Mouse (Mus musculus) heart, embryonic 16.5 days (tissue): ENCODE measurements around the gene Vamp1. TPM values are rescaled to one million over a fixed set of nuclear protein-coding genes. Genes with fewer than 3 reads are reported as not detected.

Experiments
- ATAC-seq: fragments of 200-750 bp; cut with Nextera tagmentation; replicated peaks from 2 replicates; pipeline ENCODE4 v1.8.0; 2017; ENCODE audit warnings: moderate number of reproducible peaks; ENCODE audit not compliant: insufficient read depth, low FRiP score; ENCODE audit errors: extremely low read depth
- H3K27ac ChIP-seq: fragments of 300-500 bp; sonication (generic); 2 replicates; pipeline ENCODE4 v1.5.1; 2014; ENCODE audit warnings: mild to moderate bottlenecking, low read length, control low read depth, moderate library complexity
- H3K27me3 ChIP-seq: fragments of 300-500 bp; sonication (generic); 2 replicates; pipeline ENCODE4 v1.6.1; 2014; ENCODE audit warnings: low read length, mixed read lengths; ENCODE audit not compliant: control insufficient read depth, insufficient read depth
- H3K36me3 ChIP-seq: fragments of 300-500 bp; sonication (generic); 2 replicates; pipeline ENCODE4 v1.6.1; 2014; ENCODE audit not compliant: control insufficient read depth, insufficient read depth
- H3K4me1 ChIP-seq: fragments of 300-500 bp; sonication (generic); 2 replicates; pipeline ENCODE4 v1.6.1; 2014; ENCODE audit warnings: low read length, mixed read lengths; ENCODE audit not compliant: control insufficient read depth, insufficient read depth
- H3K4me2 ChIP-seq: fragments of 300-500 bp; sonication (generic); 2 replicates; pipeline ENCODE4 v1.6.1; 2014; ENCODE audit warnings: low read depth, mild to moderate bottlenecking, control low read depth, low read length
- H3K4me3 ChIP-seq: fragments of 300-500 bp; sonication (generic); 2 replicates; pipeline ENCODE4 v1.5.1; 2014; ENCODE audit warnings: mild to moderate bottlenecking, control low read depth, low read length
- H3K9ac ChIP-seq: fragments of 300-500 bp; sonication (generic); 2 replicates; pipeline ENCODE4 v1.6.1; 2014; ENCODE audit warnings: low read length, control low read depth
- H3K9me3 ChIP-seq: fragments of 300-500 bp; sonication (generic); replicated peaks from 2 replicates; pipeline ENCODE4 v1.6.1; 2016; ENCODE audit warnings: low read length; ENCODE audit not compliant: control insufficient read depth
- WGBS: fragments of 180-500 bp; shearing (Covaris S2); extraction: QIAGEN DNeasy Blood & Tissue Kit; methylation state at CpG from one replicate; pipeline ENCODE4 v1.1.7; 2014; 5-methylcytosine and 5-hydroxymethylcytosine counted together
- polyA plus RNA-seq: library from polyadenylated mRNA; unstranded; fragments of >200 nt; fragmentation: Nextera tagmentation; extraction: Ambion mirVana; gene quantifications from 2 replicates; pipeline ENCODE4 v1.2.1, GENCODE M21; 2015

Vamp1 gene
- 7.0 and 8.4 TPM in 2 replicates for polyA plus RNA-seq

GRCm38 (mm10) chr6:125215148-125215954 lies at the start of gene Vamp1:
TSS of gene Vamp1 (plus strand) at chr6:125215551.
- H3K36me3 ChIP-seq: peaks cover 5% of the 10 kb centered on the region; the same call in 1 of the 2 replicates
- H3K4me3 ChIP-seq: peak within 1 kb of the TSS; percentile 67
- no peaks in the 10 kb centered on the region for H3K9me3 ChIP-seq
- peak within 1 kb of the TSS; percentile 71 for H3K27ac ChIP-seq
- peak; percentile 94 for ATAC-seq
- peak within 1 kb of the TSS; percentile 84 for H3K9ac ChIP-seq
- H3K27me3 ChIP-seq: peaks cover 3% of the 10 kb centered on the region; the same call in 1 of the 2 replicates
- under 1% methylated on average over 48 of the region's 48 CpGs for WGBS
- peaks cover 8% of the 10 kb centered on the region for H3K4me1 ChIP-seq
- H3K4me2 ChIP-seq: peak within 1 kb of the TSS; percentile 82

DNA sequence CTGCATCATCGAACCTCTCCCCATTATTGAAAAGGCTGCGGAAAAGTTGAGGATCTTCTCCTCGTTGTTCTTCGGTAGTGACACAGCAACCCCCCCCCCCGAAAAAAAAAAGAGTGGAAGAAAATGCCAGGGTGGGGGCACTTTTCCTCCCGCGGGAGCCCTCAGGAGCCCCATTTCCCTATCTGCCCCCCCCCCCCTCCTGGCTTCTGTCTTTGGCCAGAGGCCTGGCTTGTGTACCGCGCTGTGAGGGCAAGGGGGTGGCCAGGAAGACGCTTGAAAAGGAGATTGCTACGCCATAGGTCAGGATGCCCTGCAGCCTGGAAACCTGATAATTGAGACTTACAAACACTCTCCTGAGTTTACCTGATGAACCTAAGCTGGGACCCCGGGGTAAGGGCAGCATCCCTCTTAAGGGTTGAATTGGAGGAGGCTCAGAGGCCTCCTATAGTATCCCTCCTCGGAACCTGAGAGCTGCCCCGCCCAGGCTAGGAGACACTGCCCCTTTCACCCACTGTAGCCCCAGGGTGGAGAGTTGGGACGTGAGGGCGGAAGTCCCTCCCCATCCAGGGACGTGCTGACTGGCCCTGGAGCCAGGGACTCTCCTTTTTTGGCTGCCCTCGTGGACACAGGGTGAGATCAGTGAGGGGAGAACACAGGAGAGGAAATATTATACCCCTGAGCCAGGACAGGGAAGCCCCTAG lies 49.1 kb upstream of the Vamp1 start, which contains the start of gene Gapdh:
Gapdh (minus strand) TSS at position 417 of the 701 bp plus-strand sequence.
- Histone ChIP-seq H3K27me3 (no peaks in the 10 kb centered on the region), H3K4me3 (peak within 1 kb of the TSS; percentile 90), H3K27ac (peak within 1 kb of the TSS; percentile 99), H3K9me3 (no peaks in the 10 kb centered on the region), H3K4me2 (peak within 1 kb of the TSS; percentile 76), H3K9ac (peak within 1 kb of the TSS; percentile 99), H3K36me3 (peaks cover 40% of the 10 kb centered on the region), H3K4me1 (peaks cover 28% of the 10 kb centered on the region)
- ATAC-seq: peak; percentile 80
- WGBS: 0% methylated on average over 16 of the region's 18 CpGs

DNA sequence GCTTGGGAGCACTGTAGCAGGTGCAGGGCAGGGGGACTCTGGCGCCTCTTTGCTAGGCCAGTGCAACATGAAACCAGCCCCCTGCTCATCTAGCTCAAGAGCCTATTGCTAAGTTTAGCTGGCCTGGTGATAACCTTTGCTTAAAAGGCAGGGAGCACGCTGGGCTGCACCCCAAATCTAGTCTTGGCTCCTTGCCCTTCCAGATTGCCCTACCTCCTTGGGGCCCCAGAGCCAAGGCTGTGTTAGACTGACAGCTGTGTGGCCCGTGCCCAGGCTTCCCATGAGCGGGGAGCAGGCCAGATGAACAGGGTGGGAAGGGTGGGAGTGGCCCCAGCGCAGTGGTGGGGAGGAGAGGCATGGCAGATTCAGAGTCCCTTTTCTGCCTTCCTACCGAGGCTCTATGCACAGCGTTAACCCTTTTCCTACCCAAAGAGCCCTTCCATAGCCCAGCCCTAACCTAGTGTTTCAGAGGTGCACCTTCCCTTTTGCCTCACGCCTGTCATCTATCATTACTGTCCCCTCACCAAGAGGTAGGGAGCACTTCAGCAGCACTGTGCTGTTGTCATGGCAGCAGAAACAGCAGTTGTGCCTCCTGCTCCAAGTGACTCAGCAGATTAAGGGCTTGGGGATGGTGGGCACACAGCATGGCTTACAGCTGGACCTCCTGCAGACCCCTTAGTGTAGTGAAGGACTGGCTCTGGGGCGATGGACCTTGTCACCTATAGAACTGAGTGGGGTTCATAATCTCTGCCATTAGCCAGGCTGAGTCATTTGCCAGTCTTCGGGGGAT lies 48.3 kb upstream of the Vamp1 start:
- 19% methylated on average over 10 of the region's 10 CpGs for WGBS
- Histone ChIP-seq H3K36me3 (peaks cover 48% of the 10 kb centered on the region), H3K9me3 (no peaks in the 10 kb centered on the region), H3K27me3 (no peaks in the 10 kb centered on the region), H3K4me1 (peaks cover 24% of the 10 kb centered on the region), H3K9ac (peak overlapping the region; percentile 82), H3K4me3 (peak overlapping the region; percentile 90), H3K4me2 (peak overlapping the region; percentile 75), H3K27ac (peak overlapping the region; percentile 99)
- ATAC-seq: peak; percentile 61

DNA sequence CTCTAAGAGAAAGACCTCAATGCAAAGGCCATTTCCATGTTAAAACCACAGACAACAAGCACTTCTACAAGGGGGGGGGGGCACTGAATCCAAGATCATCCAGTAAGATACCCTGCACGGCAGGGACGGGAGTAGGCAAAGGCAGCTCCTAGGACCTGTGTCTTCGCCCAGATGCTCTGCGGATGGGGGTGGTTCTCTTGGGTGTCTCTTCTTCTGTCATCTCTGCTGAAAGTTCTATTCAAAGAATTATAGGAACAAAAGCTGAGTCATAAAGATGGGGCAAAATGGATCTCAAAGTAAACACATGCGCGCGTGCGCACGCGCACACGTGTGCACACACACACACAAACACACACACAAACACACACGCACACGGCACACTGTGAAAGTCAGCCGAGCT lies 47.3 kb upstream of the Vamp1 start:
- Histone ChIP-seq H3K27ac (peak overlapping the region; percentile 99), H3K36me3 (peaks cover 53% of the 10 kb centered on the region), H3K4me1 (peaks cover 24% of the 10 kb centered on the region), H3K4me2 (no peak overlapping the region), H3K9me3 (no peaks in the 10 kb centered on the region), H3K4me3 (no peak overlapping the region), H3K27me3 (no peaks in the 10 kb centered on the region), H3K9ac (peak overlapping the region; percentile 34; the same call in 1 of the 2 replicates)
- 86% methylated on average over 14 of the region's 14 CpGs for WGBS
- ATAC-seq: no peak

DNA sequence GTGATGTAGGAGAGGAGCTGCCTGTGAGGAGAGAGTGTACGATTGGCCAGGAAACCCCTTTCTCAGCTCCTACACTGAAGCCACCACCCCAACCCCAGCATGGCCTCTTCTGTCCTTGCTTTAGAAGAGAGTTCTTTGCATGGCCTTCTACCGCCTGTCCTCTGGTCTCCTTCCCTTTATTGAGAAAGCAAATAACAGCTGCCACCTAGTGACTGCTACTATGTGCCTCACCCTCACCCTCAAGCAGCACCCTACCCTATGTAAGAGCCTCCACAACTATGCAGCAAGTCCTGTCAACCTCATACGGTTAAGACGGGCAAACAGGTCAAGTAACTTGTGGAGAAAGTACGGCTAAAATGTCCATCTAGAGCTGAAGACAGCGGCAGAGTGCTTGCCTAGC lies 45.2 kb upstream of the Vamp1 start:
- no peak overlapping the region for H3K4me3 ChIP-seq
- H3K4me2 ChIP-seq: no peak overlapping the region
- H3K36me3 ChIP-seq: peaks cover 66% of the 10 kb centered on the region
- WGBS: 70% methylated on average over 6 of the region's 6 CpGs
- H3K27ac ChIP-seq: peak overlapping the region; percentile 60
- ATAC-seq: no peak
- H3K4me1 ChIP-seq: peaks cover 19% of the 10 kb centered on the region
- H3K9ac ChIP-seq: 0 out of 2 replicates have a peak overlapping the region, but pooled peaks have one; percentile 2
- H3K27me3 ChIP-seq: no peaks in the 10 kb centered on the region
- no peaks in the 10 kb centered on the region for H3K9me3 ChIP-seq

GRCm38 (mm10) chr6:125172474-125172873 lies 42.9 kb upstream of the Vamp1 start:
- Histone ChIP-seq H3K9ac (0 out of 2 replicates have a peak overlapping the region, but pooled peaks have one; percentile 8), H3K9me3 (no peaks in the 10 kb centered on the region), H3K27ac (no peak overlapping the region), H3K4me2 (no peak overlapping the region), H3K27me3 (no peaks in the 10 kb centered on the region), H3K4me3 (no peak overlapping the region), H3K36me3 (peaks cover 88% of the 10 kb centered on the region), H3K4me1 (peaks cover 9% of the 10 kb centered on the region)
- 73% methylated on average over 2 of the region's 2 CpGs for WGBS
- ATAC-seq: no peak

GRCm38 (mm10) chr6:125173256-125173655 lies 42.1 kb upstream of the Vamp1 start:
- no peak overlapping the region for H3K4me2 ChIP-seq
- H3K27me3 ChIP-seq: no peaks in the 10 kb centered on the region
- WGBS: 88% methylated on average over 7 of the region's 7 CpGs
- H3K27ac ChIP-seq: no peak overlapping the region
- no peak for ATAC-seq
- H3K36me3 ChIP-seq: peaks cover 93% of the 10 kb centered on the region
- peaks cover 3% of the 10 kb centered on the region; the same call in 1 of the 2 replicates for H3K4me1 ChIP-seq
- H3K9ac ChIP-seq: no peak overlapping the region
- H3K4me3 ChIP-seq: no peak overlapping the region
- H3K9me3 ChIP-seq: no peaks in the 10 kb centered on the region

- WGBS: 92% methylated on average over 5 of the region's 5 CpGs
- Histone ChIP-seq H3K4me1 (peaks cover 3% of the 10 kb centered on the region; the same call in 1 of the 2 replicates), H3K9me3 (no peaks in the 10 kb centered on the region), H3K9ac (no peak overlapping the region), H3K4me2 (no peak overlapping the region), H3K4me3 (no peak overlapping the region), H3K27ac (no peak overlapping the region), H3K27me3 (no peaks in the 10 kb centered on the region), H3K36me3 (peaks cover 92% of the 10 kb centered on the region)
- no peak for ATAC-seq
Measured at GRCm38 (mm10) chr6:125175469-125175868, 39.9 kb upstream of the Vamp1 start.
